Mouse (Mus musculus) testis, adult 2 months (tissue): ENCODE measurements around the gene Anxa6. TPM values are rescaled to one million over a fixed set of nuclear protein-coding genes. Genes with fewer than 3 reads are reported as not detected.
A peak's percentile ranks its signal among the peaks of the same experiment; 100 is the strongest.

Experiments used
- H3K27ac ChIP-seq: fragments of 200-500 bp; 2 replicates; pipeline ENCODE4 v1.5.1; 2012; ENCODE audit warnings: low read depth, low read length; ENCODE audit not compliant: control insufficient read depth, insufficient read depth
- H3K27me3 ChIP-seq: fragments of 200-500 bp; 2 replicates; pipeline ENCODE4 v1.6.1; 2012; ENCODE audit warnings: mild to moderate bottlenecking, low read length, moderate library complexity; ENCODE audit not compliant: control insufficient read depth, insufficient read depth
- H3K36me3 ChIP-seq: fragments of 200-500 bp; 2 replicates; pipeline ENCODE4 v1.6.1; 2012; ENCODE audit warnings: mild to moderate bottlenecking, low read length; ENCODE audit not compliant: control insufficient read depth, insufficient read depth
- H3K4me1 ChIP-seq: fragments of 200-500 bp; 2 replicates; pipeline ENCODE4 v1.6.1; 2012; ENCODE audit warnings: low read length; ENCODE audit not compliant: control insufficient read depth, insufficient read depth
- H3K4me3 ChIP-seq: fragments of 200-500 bp; 2 replicates; pipeline ENCODE4 v1.5.1; 2012; ENCODE audit warnings: low read depth, mild to moderate bottlenecking, low read length, moderate library complexity, mixed read lengths; ENCODE audit not compliant: control insufficient read depth
- CTCF ChIP-seq: fragments of 200-500 bp; IDR thresholded peaks from 2 replicates; pipeline ENCODE4 v1.5.1; 2012; ENCODE audit warnings: low read depth, mild to moderate bottlenecking, inconsistent platforms, low read length, moderate library complexity; ENCODE audit not compliant: control insufficient read depth, insufficient read depth, insufficient replicate concordance
- POLR2A ChIP-seq: fragments of 200-500 bp; IDR thresholded peaks from 2 replicates; pipeline ENCODE4 v1.6.1; 2012; ENCODE audit warnings: low read depth, mild to moderate bottlenecking, inconsistent platforms, low read length, moderate library complexity; ENCODE audit not compliant: control insufficient read depth
- polyA plus RNA-seq: library from polyadenylated mRNA; depleted of rRNA; stranded (reverse); fragments of >200 nt; gene quantifications from 2 replicates; pipeline ENCODE4 v1.2.3, GENCODE M21; 2012

Anxa6 gene
- polyA plus RNA-seq, 1 experiment: 4.9 TPM

GRCm38 (mm10) chr11:55013802-55014201 lies 19.4 kb downstream of the Anxa6 start:
- no peaks in the 10 kb centered on the region for H3K27me3 ChIP-seq
- no peaks in the 10 kb centered on the region for H3K36me3 ChIP-seq
- H3K27ac ChIP-seq: no peak overlapping the region
- TF ChIP-seq POLR2A (no peak), CTCF (no peak)
- peaks cover 9% of the 10 kb centered on the region; the same call in 1 of the 2 replicates for H3K4me1 ChIP-seq
- H3K4me3 ChIP-seq: peak overlapping the region; percentile 65

- Histone ChIP-seq H3K27ac (no peak overlapping the region), H3K36me3 (no peaks in the 10 kb centered on the region), H3K27me3 (no peaks in the 10 kb centered on the region), H3K4me3 (peak overlapping the region; percentile 41; the same call in 1 of the 2 replicates), H3K4me1 (peaks cover 9% of the 10 kb centered on the region; the same call in 1 of the 2 replicates)
- TF ChIP-seq POLR2A (no peak), CTCF (no peak)
Measured at GRCm38 (mm10) chr11:55012551-55013521, 20.4 kb downstream of the Anxa6 start.

GRCm38 (mm10) chr11:55011440-55011839 lies 21.8 kb downstream of the Anxa6 start:
- no peak overlapping the region for H3K4me3 ChIP-seq
- peaks cover 9% of the 10 kb centered on the region; the same call in 1 of the 2 replicates for H3K4me1 ChIP-seq
- no peak for TF ChIP-seq CTCF
- no peak for TF ChIP-seq POLR2A
- no peaks in the 10 kb centered on the region for H3K36me3 ChIP-seq
- no peaks in the 10 kb centered on the region for H3K27me3 ChIP-seq
- H3K27ac ChIP-seq: no peak overlapping the region

GRCm38 (mm10) chr11:55008230-55008629 lies 25.0 kb downstream of the Anxa6 start:
- H3K36me3 ChIP-seq: no peaks in the 10 kb centered on the region

GRCm38 (mm10) chr11:55005684-55006083 lies 27.6 kb downstream of the Anxa6 start:
- Histone ChIP-seq H3K36me3 (no peaks in the 10 kb centered on the region), H3K4me3 (no peak overlapping the region), H3K4me1 (no peaks in the 10 kb centered on the region), H3K27ac (no peak overlapping the region), H3K27me3 (no peaks in the 10 kb centered on the region)
- no peak for TF ChIP-seq CTCF
- TF ChIP-seq POLR2A: no peak

More at GRCm38 (mm10) chr11:55008230-55008629, 25.0 kb downstream of the Anxa6 start:
- TF ChIP-seq POLR2A: no peak
- H3K27me3 ChIP-seq: no peaks in the 10 kb centered on the region
- no peak overlapping the region for H3K27ac ChIP-seq
- H3K4me3 ChIP-seq: no peak overlapping the region
- peaks cover 3% of the 10 kb centered on the region; the same call in 1 of the 2 replicates for H3K4me1 ChIP-seq

- H3K27me3 ChIP-seq: no peaks in the 10 kb centered on the region
- no peaks in the 10 kb centered on the region for H3K36me3 ChIP-seq
- TF ChIP-seq POLR2A (no peak), CTCF (no peak)
Measured at GRCm38 (mm10) chr11:55004970-55005502, 28.2 kb downstream of the Anxa6 start.

GRCm38 (mm10) chr11:54998708-54999107 lies 34.5 kb downstream of the Anxa6 start:
- no peaks in the 10 kb centered on the region for H3K27me3 ChIP-seq
- H3K4me1 ChIP-seq: no peaks in the 10 kb centered on the region
- no peak overlapping the region for H3K27ac ChIP-seq
- H3K4me3 ChIP-seq: no peak overlapping the region
- no peaks in the 10 kb centered on the region for H3K36me3 ChIP-seq
- TF ChIP-seq CTCF: no peak
- no peak for TF ChIP-seq POLR2A

More at GRCm38 (mm10) chr11:55004970-55005502, 28.2 kb downstream of the Anxa6 start:
- Histone ChIP-seq H3K4me1 (no peaks in the 10 kb centered on the region), H3K4me3 (no peak overlapping the region), H3K27ac (no peak overlapping the region)
